Mouse (Mus musculus) thymus, postnatal 25 days (tissue): ENCODE measurements at regions not wholly inside any gene's neighbourhood (a gene's known extent, or its start where the extent isn't known, plus 50 kb on each side); places are given as distances from the start of the nearest gene placed in this dataset.

Experiments
- DNase-seq: peaks from one replicate; pipeline ENCODE4 v3.0.0; 2022

GRCm38 (mm10) chr13:5229476-5229875 is 620.5 kb upstream of the Akr1e1 start:
- DNase-seq, result no peak

- no peak for DNase-seq
Measured at GRCm38 (mm10) chr13:5234232-5234631, 625.3 kb upstream of the Akr1e1 start.

GRCm38 (mm10) chr13:5235391-5235790 is 625.9 kb upstream of the Klf6 start:
- no peak for DNase-seq

- no peak for DNase-seq
Measured at GRCm38 (mm10) chr13:5240541-5240940, 620.7 kb upstream of the Klf6 start.

GRCm38 (mm10) chr13:5242782-5243181 is 618.5 kb upstream of the Klf6 start:
- no peak for DNase-seq

- DNase-seq, result no peak
Measured at GRCm38 (mm10) chr13:5248671-5249391, 612.5 kb upstream of the Klf6 start.

- no peak for DNase-seq
Measured at GRCm38 (mm10) chr13:5257891-5258660, 603.2 kb upstream of the Klf6 start.

GRCm38 (mm10) chr13:5259760-5260159 is 601.5 kb upstream of the Klf6 start:
- no peak for DNase-seq

GRCm38 (mm10) chr13:5272506-5273192 is 588.6 kb upstream of the Klf6 start:
- no peak for DNase-seq

GRCm38 (mm10) chr13:5276564-5276963 is 584.7 kb upstream of the Klf6 start:
- no peak for DNase-seq

- no peak for DNase-seq
Measured at GRCm38 (mm10) chr13:5289753-5290449, 571.4 kb upstream of the Klf6 start.

GRCm38 (mm10) chr13:5302141-5302540 is 559.1 kb upstream of the Klf6 start:
- no peak for DNase-seq

GRCm38 (mm10) chr13:5306688-5307087 is 554.6 kb upstream of the Klf6 start:
- DNase-seq, result no peak

- DNase-seq, result peak; percentile 3
Measured at GRCm38 (mm10) chr13:5313297-5313696, 548.0 kb upstream of the Klf6 start.

- DNase-seq, result no peak
Measured at GRCm38 (mm10) chr13:5315011-5315410, 546.3 kb upstream of the Klf6 start.

- DNase-seq, result no peak
Measured at GRCm38 (mm10) chr13:5317941-5318856, 543.1 kb upstream of the Klf6 start.

GRCm38 (mm10) chr13:5345712-5346111 is 515.6 kb upstream of the Klf6 start:
- DNase-seq, result no peak

GRCm38 (mm10) chr13:5347503-5348469 is 513.5 kb upstream of the Klf6 start:
- DNase-seq, result no peak

- no peak for DNase-seq
Measured at GRCm38 (mm10) chr13:5367058-5367797, 494.1 kb upstream of the Klf6 start.

- DNase-seq, result no peak
Measured at GRCm38 (mm10) chr13:5370007-5370406, 491.3 kb upstream of the Klf6 start.
